11 mouse cellular contexts compared by ENCODE assay signal in genomic region chr7:112389611-112390251, GRCm38 (mm10). TPM values are rescaled to one million over a fixed set of nuclear protein-coding genes. Genes with fewer than 3 reads are reported as not detected.
DNase-seq lines count a peak whose midpoint lies in the region; ATAC-seq and TF ChIP-seq lines count a peak whose summit lies in the region.
"Had no signal": no experiment of that assay in that cellular context is flagged by ENCODE, and none has a peak within 500 bp of the region (broad histone marks: within the 10 kb centered on the region; RNA-seq: fewer than 3 reads in every experiment).

No protein-coding gene starts in this region.

- H3K9me3 ChIP-seq in kidney, postnatal 0 days (replicated peaks; ENCODE audit: low read length): no peaks in the 10 kb centered on the region
- no peaks in the 10 kb centered on the region for H3K9me3 ChIP-seq in forebrain, embryonic 11.5 days (ENCODE audit: control insufficient read depth, low read length)
- no peaks in the 10 kb centered on the region for H3K9me3 ChIP-seq in limb, embryonic 11.5 days (ENCODE audit: control insufficient read depth, low read length)
- H3K9me3 ChIP-seq: liver, embryonic 15.5 days had no signal

- WGBS in kidney, postnatal 0 days: 18% methylated on average over 6 of the region's 6 CpGs
- WGBS in kidney, adult 2 months: 36% methylated on average over 6 of the region's 6 CpGs
- WGBS in forebrain, embryonic 11.5 days: 57% methylated on average over 6 of the region's 6 CpGs
- WGBS in limb, embryonic 11.5 days: 39% methylated on average over 6 of the region's 6 CpGs
- 13% methylated on average over 6 of the region's 6 CpGs for WGBS in olfactory bulb, adult 2 months

- H3K36me3 ChIP-seq in kidney, postnatal 0 days (ENCODE audit: insufficient read depth, low read length): no peaks in the 10 kb centered on the region
- no peaks in the 10 kb centered on the region for H3K36me3 ChIP-seq in kidney, adult 2 months (ENCODE audit: control insufficient read depth, insufficient read depth, low read length)
- no peaks in the 10 kb centered on the region for H3K36me3 ChIP-seq in forebrain, embryonic 11.5 days (ENCODE audit: control insufficient read depth, insufficient read depth, low read length)
- no peaks in the 10 kb centered on the region for H3K36me3 ChIP-seq in limb, embryonic 11.5 days (ENCODE audit: control insufficient read depth, insufficient read depth, low read length)
- H3K36me3 ChIP-seq: liver, embryonic 15.5 days had no signal

- peaks cover 5% of the 10 kb centered on the region for H3K4me1 ChIP-seq in kidney, postnatal 0 days (replicated peaks; ENCODE audit: insufficient read depth, low read length)
- peaks cover 3% of the 10 kb centered on the region; the same call in 1 of the 2 replicates for H3K4me1 ChIP-seq in kidney, adult 2 months (ENCODE audit: control insufficient read depth, insufficient read depth, low read length)
- peaks cover 6% of the 10 kb centered on the region; the same call in 1 of the 2 replicates for H3K4me1 ChIP-seq in forebrain, embryonic 11.5 days (replicated peaks; ENCODE audit: control insufficient read depth, insufficient read depth, low read length)
- H3K4me1 ChIP-seq in limb, embryonic 11.5 days (ENCODE audit: control insufficient read depth, insufficient read depth, low read length): peaks cover 27% of the 10 kb centered on the region
- H3K4me1 ChIP-seq in olfactory bulb, adult 2 months (ENCODE audit: control insufficient read depth, insufficient read depth, low read length): peaks cover 21% of the 10 kb centered on the region
- H3K4me1 ChIP-seq: liver, embryonic 15.5 days had no signal

- 0 out of 2 replicates have a peak overlapping the region, but pooled peaks have one; percentile 42 for H3K27ac ChIP-seq in kidney, postnatal 0 days
- no peak overlapping the region for H3K27ac ChIP-seq in kidney, adult 2 months (ENCODE audit: insufficient read depth, low read depth, low read length)
- H3K27ac ChIP-seq in forebrain, embryonic 11.5 days (ENCODE audit: low read depth, low read length): peak overlapping the region; percentile 37; the same call in 1 of the 2 replicates
- H3K27ac ChIP-seq in limb, embryonic 11.5 days (replicated peaks; ENCODE audit: low read depth, low read length): peak overlapping the region; percentile 36; the same call in 1 of the 2 replicates
- peak overlapping the region; percentile 76; the same call in 1 of the 2 replicates for H3K27ac ChIP-seq in olfactory bulb, adult 2 months (ENCODE audit: insufficient read depth, low read depth, low read length)
- H3K27ac ChIP-seq: liver, embryonic 15.5 days had no signal

- intact Hi-C loops in gastrocnemius, postnatal 36 days (cut with DNase I): no loop called here

- TF ChIP-seq CTCF in kidney, postnatal 0 days (IDR thresholded peaks at IDR 0.05; ENCODE audit: low read depth): no peak
- no peak for TF ChIP-seq CTCF in kidney, adult 2 months (conservative IDR thresholded peaks at IDR 0.05; ENCODE audit: insufficient read depth, insufficient read length, low read depth, low read length)
- no peak for TF ChIP-seq CTCF in olfactory bulb, adult 2 months (IDR thresholded peaks at IDR 0.05; ENCODE audit: insufficient read depth, low read depth, low read length)

- no peak overlapping the region for H3K9ac ChIP-seq in kidney, postnatal 0 days (ENCODE audit: low read depth, low read length)
- no peak overlapping the region for H3K9ac ChIP-seq in forebrain, embryonic 11.5 days (ENCODE audit: low read length)
- no peak overlapping the region for H3K9ac ChIP-seq in limb, embryonic 11.5 days (ENCODE audit: low read length)
- H3K9ac ChIP-seq: liver, embryonic 15.5 days had no signal

- H3K4me3 ChIP-seq in kidney, postnatal 0 days (replicated peaks; ENCODE audit: low read depth, low read length): no peak overlapping the region
- H3K4me3 ChIP-seq in kidney, adult 2 months (ENCODE audit: insufficient read depth, low read depth, low read length): no peak overlapping the region
- H3K4me3 ChIP-seq in forebrain, embryonic 11.5 days (ENCODE audit: low read depth, low read length): no peak overlapping the region
- no peak overlapping the region for H3K4me3 ChIP-seq in limb, embryonic 11.5 days (ENCODE audit: low read depth, low read length)
- H3K4me3 ChIP-seq in olfactory bulb, adult 2 months (ENCODE audit: insufficient read depth, low read depth, low read length): no peak overlapping the region
- H3K4me3 ChIP-seq: liver, embryonic 15.5 days had no signal

- DNase-seq in kidney, postnatal 0 days (ENCODE audit: low spot score): peak; percentile 55
- DNase-seq in kidney, adult 2 months: no peak
- no peak for DNase-seq in forebrain, embryonic 11.5 days (ENCODE audit: low spot score)
- DNase-seq in limb, embryonic 11.5 days (ENCODE audit: low spot score): no peak
- no peak for DNase-seq in gastrocnemius, postnatal 36 days
- DNase-seq in urinary bladder, postnatal 4 days (ENCODE audit: low spot score in 2 of 2): no peak
- no peak for DNase-seq in left cerebral cortex, adult 11 months (ENCODE audit: low spot score)
- DNase-seq: cerebellum, postnatal 25 days; kidney, postnatal 36 days had no signal

- TF ChIP-seq POLR2A in kidney, adult 2 months (IDR thresholded peaks at IDR 0.05; ENCODE audit: low read depth, low read length): no peak
- no peak for TF ChIP-seq POLR2A in olfactory bulb, adult 2 months (IDR thresholded peaks at IDR 0.05; ENCODE audit: insufficient read depth, low read depth, low read length)

- ATAC-seq in kidney, postnatal 0 days (replicated peaks; ENCODE audit: low FRiP score, low read depth): no peak
- no peak for ATAC-seq in forebrain, embryonic 11.5 days (replicated peaks; ENCODE audit: low FRiP score)
- ATAC-seq in limb, embryonic 11.5 days (ENCODE audit: insufficient number of reproducible peaks, low FRiP score, low TSS enrichment, low read depth): no peak

- no peak overlapping the region for H3K4me2 ChIP-seq in kidney, postnatal 0 days (ENCODE audit: low read length)
- no peak overlapping the region for H3K4me2 ChIP-seq in forebrain, embryonic 11.5 days (ENCODE audit: low read depth, low read length, severe bottlenecking)
- no peak overlapping the region; the same call in 1 of the 2 replicates for H3K4me2 ChIP-seq in limb, embryonic 11.5 days (ENCODE audit: low read depth, severe bottlenecking)
- H3K4me2 ChIP-seq: liver, embryonic 15.5 days had no signal

- no peaks in the 10 kb centered on the region for H3K27me3 ChIP-seq in kidney, postnatal 0 days (ENCODE audit: insufficient read depth, low read length)
- H3K27me3 ChIP-seq in kidney, adult 2 months (replicated peaks; ENCODE audit: control insufficient read depth, insufficient read depth, low read length): no peaks in the 10 kb centered on the region
- H3K27me3 ChIP-seq in forebrain, embryonic 11.5 days (ENCODE audit: control insufficient read depth, insufficient read depth, low read length): no peaks in the 10 kb centered on the region; the same call in 1 of the 2 replicates
- no peaks in the 10 kb centered on the region for H3K27me3 ChIP-seq in limb, embryonic 11.5 days (ENCODE audit: control insufficient read depth, insufficient read depth, low read length)
- H3K27me3 ChIP-seq: liver, embryonic 15.5 days had no signal

RNA-seq across cellular contexts. Expression of gene Parva, which starts 37.6 kb away (rescaled TPM):
- 80.2 and 93.0 TPM in 2 replicates for polyA plus RNA-seq in kidney, postnatal 0 days (2015; fragmentation: Nextera tagmentation; extraction: Ambion mirVana)
- polyA plus RNA-seq in kidney, adult 2 months (2012; rRNA removed): 78.3 and 82.5 TPM in 2 replicates
- 63.6 and 64.5 TPM in 2 replicates for polyA plus RNA-seq in forebrain, embryonic 11.5 days (2014; fragmentation: Nextera tagmentation; extraction: Ambion mirVana)
- 64.2 and 68.8 TPM in 2 replicates for polyA plus RNA-seq in limb, embryonic 11.5 days (2014; fragmentation: Nextera tagmentation; extraction: Ambion mirVana)
- polyA plus RNA-seq in olfactory bulb, adult 2 months (2012; ENCODE audit: insufficient read depth, insufficient read length, low replicate concordance, missing spikeins): 269 TPM in 1 of 2 replicates, not detected in the other
- total RNA-seq in gastrocnemius, postnatal 36 days (2021): 10 to 100 TPM; 14.5 to 17.3 TPM
